Mouse (Mus musculus) layer of hippocampus, adult 2 months (tissue): Measurements from ENCODE around the gene Tmprss12. TPM values are rescaled to one million over a fixed set of nuclear protein-coding genes. Genes with fewer than 3 reads are reported as not detected.
"Not testable (repeated sequence)": the region's sequence is repeated elsewhere in the genome, so short reads cannot be mapped to it uniquely, and the experiment has no call there.

Source experiments
- DNase-seq, 2 experiments: peaks; one replicate each; pipeline ENCODE4 v3.0.0; 2022; ENCODE audit warnings: low spot score in 2 of 2
- H3K27ac ChIP-seq: fragments of 200-600 bp; 2 replicates; pipeline ENCODE4 v1.8.1; 2022
- H3K4me3 ChIP-seq: fragments of 200-600 bp; 2 replicates; pipeline ENCODE4 v1.8.1; 2022; ENCODE audit warnings: mild to moderate bottlenecking
- CTCF ChIP-seq: fragments of 200-600 bp; conservative IDR thresholded peaks from 2 replicates; pipeline ENCODE4 v1.8.1; 2022; ENCODE audit warnings: antibody characterized with exemption, mild to moderate bottlenecking, moderate library complexity
- total RNA-seq, 2 experiments: library from RNA; stranded (reverse); gene quantifications; 2 replicates each; pipeline ENCODE4 v1.2.3; 2021

Tmprss12 gene
- total RNA-seq, 2 experiments from 2014 or later, result not detected

GRCm38 (mm10) chr15:100258646-100259425 lies 21.8 kb upstream of the Tmprss12 start:
- H3K27ac ChIP-seq, result no peak overlapping the region
- no peak overlapping the region for H3K4me3 ChIP-seq
- no peak for DNase-seq
- TF ChIP-seq CTCF, result no peak

DNA sequence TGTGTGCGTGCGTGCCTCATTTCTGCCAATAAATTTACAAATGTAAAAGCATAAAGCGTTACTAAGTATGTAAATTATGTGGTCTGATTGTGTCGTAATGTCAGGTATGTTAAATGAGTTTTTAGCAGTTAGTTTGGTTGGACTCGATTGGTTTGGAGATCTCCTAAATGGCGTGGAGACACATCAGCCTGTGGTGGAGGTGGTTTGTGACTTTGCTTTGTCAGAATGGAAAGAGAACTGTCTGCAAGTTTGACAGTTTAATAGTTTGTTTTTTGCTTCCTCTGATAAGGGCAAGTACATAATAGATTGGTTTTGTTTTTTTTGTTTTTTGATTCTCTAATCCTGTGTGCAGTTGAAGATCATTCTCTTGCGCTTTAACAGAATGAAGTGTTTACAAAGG lies 20.3 kb upstream of the Tmprss12 start:
- H3K4me3 ChIP-seq, DNase-seq, H3K27ac ChIP-seq: not testable (repeated sequence)

- H3K4me3 ChIP-seq, result no peak overlapping the region
Measured at GRCm38 (mm10) chr15:100263246-100263905, 17.3 kb upstream of the Tmprss12 start.

GRCm38 (mm10) chr15:100265586-100266325 lies 14.9 kb upstream of the Tmprss12 start:
- no peak for TF ChIP-seq CTCF
- H3K4me3 ChIP-seq, result no peak overlapping the region
- no peak overlapping the region for H3K27ac ChIP-seq
- no peak for DNase-seq

More at GRCm38 (mm10) chr15:100263246-100263905, 17.3 kb upstream of the Tmprss12 start:
- no peak for DNase-seq
- peak; percentile 80 for TF ChIP-seq CTCF
- H3K27ac ChIP-seq, result no peak overlapping the region

- H3K27ac ChIP-seq, result no peak overlapping the region
- no peak for DNase-seq
- H3K4me3 ChIP-seq, result no peak overlapping the region
- TF ChIP-seq CTCF, result no peak
Measured at GRCm38 (mm10) chr15:100268916-100269315, 11.7 kb upstream of the Tmprss12 start.

DNA sequence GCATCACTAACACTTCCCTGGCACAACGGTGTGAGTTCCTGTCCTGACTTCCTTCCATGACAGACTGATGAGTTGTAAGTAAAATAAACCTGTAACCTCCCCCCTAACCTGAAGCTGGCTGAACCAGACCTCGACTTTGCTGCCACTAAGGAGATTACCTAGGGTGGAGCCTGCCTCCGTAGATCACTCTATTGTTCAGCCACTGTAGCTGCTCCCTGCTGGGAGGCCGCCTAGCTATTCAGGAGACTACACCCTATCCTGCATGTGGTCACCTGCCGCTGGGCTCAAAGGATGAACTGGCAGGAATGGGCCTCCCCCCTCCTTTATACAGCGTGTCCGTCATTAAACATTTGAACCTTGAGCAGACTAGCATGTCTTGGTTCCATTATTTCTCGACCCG lies 10.9 kb upstream of the Tmprss12 start:
- no peak for TF ChIP-seq CTCF
- no peak overlapping the region for H3K4me3 ChIP-seq
- no peak for DNase-seq
- no peak overlapping the region for H3K27ac ChIP-seq

DNA sequence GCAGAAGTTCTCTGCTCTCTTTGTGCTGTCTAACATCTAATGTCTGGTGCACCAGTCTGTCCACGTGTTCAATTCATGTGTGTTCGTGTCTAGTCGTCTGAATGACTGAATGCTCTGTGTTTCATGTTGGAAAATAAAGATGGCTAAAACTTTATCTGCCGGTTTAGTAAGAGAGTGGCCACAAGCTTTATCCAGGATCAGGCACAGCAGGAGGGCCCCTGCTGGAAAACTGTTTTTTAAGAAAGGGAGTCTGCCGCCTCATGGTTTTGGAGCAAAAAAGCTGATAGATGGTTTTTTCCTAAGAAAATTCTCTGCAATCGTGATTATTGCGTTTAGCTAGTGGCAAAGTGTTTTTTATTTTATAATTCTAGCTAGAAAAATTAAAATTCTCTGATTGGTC lies 10.0 kb upstream of the Tmprss12 start:
- not testable (repeated sequence) for H3K4me3 ChIP-seq, DNase-seq, H3K27ac ChIP-seq

DNA sequence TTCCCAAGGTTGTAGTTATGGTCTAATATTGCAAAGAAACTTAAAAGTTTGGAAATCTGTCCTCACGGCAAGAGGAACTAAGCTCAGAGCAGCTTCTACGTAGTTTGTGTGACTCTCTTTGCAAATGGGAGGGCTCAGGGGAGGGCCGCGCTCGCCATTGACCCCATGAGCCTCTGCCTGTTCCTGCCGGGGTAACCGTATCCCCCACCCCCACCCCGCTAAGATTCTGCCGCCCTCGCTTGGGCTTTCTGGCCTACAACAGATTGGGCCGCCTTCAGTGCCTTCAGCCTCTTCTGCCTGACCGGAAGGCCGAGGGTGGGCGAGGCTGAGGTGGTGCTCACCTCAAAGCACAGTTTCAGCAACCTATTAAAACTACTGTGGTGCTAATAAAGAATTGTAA lies 9.2 kb upstream of the Tmprss12 start:
- H3K4me3 ChIP-seq, result no peak overlapping the region
- TF ChIP-seq CTCF, result no peak
- DNase-seq, result no peak

DNA sequence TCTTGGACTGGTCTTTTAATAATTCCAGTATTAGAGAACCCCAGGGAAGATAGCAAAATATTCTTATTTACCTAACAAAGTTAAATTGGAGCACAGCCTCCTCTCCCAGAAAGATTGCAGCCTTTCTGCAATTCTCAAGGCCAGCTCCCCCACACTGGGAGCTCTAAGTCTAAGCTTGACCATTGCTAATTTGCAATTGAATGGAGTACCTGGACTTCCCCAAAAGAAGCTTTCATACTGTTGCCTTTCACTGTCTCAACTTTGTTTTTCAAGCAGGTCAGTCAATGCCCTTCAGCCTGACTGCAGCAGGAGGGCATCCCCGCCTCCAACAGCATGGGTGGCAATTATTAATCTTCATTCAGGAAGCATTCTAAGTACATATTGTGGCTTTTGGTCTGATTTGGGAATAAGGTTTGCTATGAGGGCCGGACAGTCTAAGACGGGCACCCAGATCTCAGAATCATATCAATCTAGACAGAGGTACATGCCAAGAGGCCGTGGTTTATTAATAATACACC lies 6.8 kb upstream of the Tmprss12 start:
- H3K4me3 ChIP-seq, DNase-seq, H3K27ac ChIP-seq: not testable (repeated sequence)

More for the DNA sequence above, 9.2 kb upstream of the Tmprss12 start:
- H3K27ac ChIP-seq, result no peak overlapping the region

- no peak for TF ChIP-seq CTCF
- Histone ChIP-seq H3K27ac (no peak overlapping the region), H3K4me3 (no peak overlapping the region)
- DNase-seq, result no peak
Measured at GRCm38 (mm10) chr15:100274790-100275559, 5.7 kb upstream of the Tmprss12 start.

- no peak for DNase-seq
- no peak overlapping the region for H3K4me3 ChIP-seq
- H3K27ac ChIP-seq, result no peak overlapping the region
- no peak for TF ChIP-seq CTCF
Measured at GRCm38 (mm10) chr15:100276403-100276802, 4.2 kb upstream of the Tmprss12 start.

GRCm38 (mm10) chr15:100277586-100277985 lies 3.1 kb upstream of the Tmprss12 start:
- no peak for TF ChIP-seq CTCF
- Histone ChIP-seq H3K4me3 (no peak overlapping the region), H3K27ac (no peak overlapping the region)
- DNase-seq, result no peak
